Mouse (Mus musculus): Measurements from ENCODE around the gene Osbp.

Osbp gene

GRCm38 (mm10) chr19:11989334-11989733 lies 23.6 kb downstream of the Osbp start:
- DNase-seq = no peak

- DNase-seq = no peak
Observed at GRCm38 (mm10) chr19:11992034-11992433, 26.3 kb downstream of the Osbp start.

GRCm38 (mm10) chr19:11992441-11993029 lies 26.8 kb downstream of the Osbp start:
- DNase-seq = no peak

- DNase-seq = no peak
Observed at GRCm38 (mm10) chr19:11994703-11995431, 29.1 kb downstream of the Osbp start.

- DNase-seq = no peak
Observed at GRCm38 (mm10) chr19:11995722-11996448, 30.1 kb downstream of the Osbp start.

GRCm38 (mm10) chr19:12001686-12002085 lies 35.9 kb downstream of the Osbp start:
- DNase-seq = no peak

GRCm38 (mm10) chr19:12002125-12002524 lies 36.4 kb downstream of the Osbp start:
- DNase-seq = peak; percentile 81

GRCm38 (mm10) chr19:12002791-12003190 lies 37.0 kb downstream of the Osbp start:
- no peak for DNase-seq

- no peak for DNase-seq
Observed at GRCm38 (mm10) chr19:12003568-12003967, 37.8 kb downstream of the Osbp start.

GRCm38 (mm10) chr19:12004216-12005008 lies 38.7 kb downstream of the Osbp start:
- DNase-seq = no peak

- peak; percentile 87 for DNase-seq
Observed at GRCm38 (mm10) chr19:12005376-12006360, 39.9 kb downstream of the Osbp start.

GRCm38 (mm10) chr19:12006361-12006947 lies 40.7 kb downstream of the Osbp start:
- peak; percentile 66 for DNase-seq

GRCm38 (mm10) chr19:12007105-12007931 lies 41.6 kb downstream of the Osbp start:
- DNase-seq = peak; percentile 44

GRCm38 (mm10) chr19:12008410-12009380 lies 43.0 kb downstream of the Osbp start:
- DNase-seq = no peak

- DNase-seq = peak; percentile 79
Observed at GRCm38 (mm10) chr19:12009501-12010280, 44.0 kb downstream of the Osbp start.

GRCm38 (mm10) chr19:12010281-12010771 lies 44.6 kb downstream of the Osbp start:
- peak; percentile 66 for DNase-seq

- DNase-seq = peak; percentile 78
Observed at GRCm38 (mm10) chr19:12010916-12011559, 45.3 kb downstream of the Osbp start.
